Mouse (Mus musculus) heart, embryonic 12.5 days (tissue): Measurements from ENCODE around the gene Kcnc1. TPM values are rescaled to one million over a fixed set of nuclear protein-coding genes. Genes with fewer than 3 reads are reported as not detected.
A peak's percentile ranks its signal among the peaks of the same experiment; 100 is the strongest.

Experiments
- ATAC-seq: fragments of 200-750 bp; cut with Nextera tagmentation; 2 replicates; pipeline ENCODE4 v1.8.0; 2017; ENCODE audit warnings: moderate TSS enrichment, moderate library complexity; ENCODE audit not compliant: insufficient number of reproducible peaks, low FRiP score
- H3K27ac ChIP-seq: fragments of 300-500 bp; sonication (generic); 2 replicates; pipeline ENCODE4 v1.5.1; 2016; ENCODE audit warnings: mild to moderate bottlenecking, moderate library complexity; ENCODE audit not compliant: poor library complexity, severe bottlenecking
- H3K27me3 ChIP-seq: fragments of 300-500 bp; sonication (generic); replicated peaks from 2 replicates; pipeline ENCODE4 v1.6.1; 2016; ENCODE audit warnings: mild to moderate bottlenecking, moderate library complexity
- H3K36me3 ChIP-seq: fragments of 300-500 bp; sonication (generic); 2 replicates; pipeline ENCODE4 v1.6.1; 2016; ENCODE audit warnings: mild to moderate bottlenecking, moderate library complexity
- H3K4me1 ChIP-seq: fragments of 300-500 bp; sonication (generic); replicated peaks from 2 replicates; pipeline ENCODE4 v1.6.1; 2016; ENCODE audit warnings: mild to moderate bottlenecking
- H3K4me2 ChIP-seq: fragments of 300-500 bp; sonication (generic); 2 replicates; pipeline ENCODE4 v1.6.1; 2016; ENCODE audit warnings: mild to moderate bottlenecking, moderate library complexity
- H3K4me3 ChIP-seq: fragments of 300-500 bp; sonication (generic); 2 replicates; pipeline ENCODE4 v1.5.1; 2016; ENCODE audit warnings: mild to moderate bottlenecking
- H3K9ac ChIP-seq: fragments of 300-500 bp; sonication (generic); 2 replicates; pipeline ENCODE4 v1.6.1; 2016; ENCODE audit warnings: mild to moderate bottlenecking, moderate library complexity
- H3K9me3 ChIP-seq: fragments of 300-500 bp; sonication (generic); replicated peaks from 2 replicates; pipeline ENCODE4 v1.6.1; 2016; ENCODE audit warnings: mild to moderate bottlenecking, moderate library complexity
- WGBS: fragments of 180-500 bp; shearing (Covaris S2); methylation state at CpG from one replicate; pipeline ENCODE4 v1.1.7; 2016; 5-methylcytosine and 5-hydroxymethylcytosine counted together
- polyA plus RNA-seq: library from polyadenylated mRNA; unstranded; fragments of >200 nt; fragmentation: Nextera tagmentation; extraction: Ambion mirVana; gene quantifications from 2 replicates; pipeline ENCODE4 v1.2.1, GENCODE M21; 2016

Gene Kcnc1
- polyA plus RNA-seq, result 0.23 TPM in 1 of 2 replicates, not detected in the other

DNA sequence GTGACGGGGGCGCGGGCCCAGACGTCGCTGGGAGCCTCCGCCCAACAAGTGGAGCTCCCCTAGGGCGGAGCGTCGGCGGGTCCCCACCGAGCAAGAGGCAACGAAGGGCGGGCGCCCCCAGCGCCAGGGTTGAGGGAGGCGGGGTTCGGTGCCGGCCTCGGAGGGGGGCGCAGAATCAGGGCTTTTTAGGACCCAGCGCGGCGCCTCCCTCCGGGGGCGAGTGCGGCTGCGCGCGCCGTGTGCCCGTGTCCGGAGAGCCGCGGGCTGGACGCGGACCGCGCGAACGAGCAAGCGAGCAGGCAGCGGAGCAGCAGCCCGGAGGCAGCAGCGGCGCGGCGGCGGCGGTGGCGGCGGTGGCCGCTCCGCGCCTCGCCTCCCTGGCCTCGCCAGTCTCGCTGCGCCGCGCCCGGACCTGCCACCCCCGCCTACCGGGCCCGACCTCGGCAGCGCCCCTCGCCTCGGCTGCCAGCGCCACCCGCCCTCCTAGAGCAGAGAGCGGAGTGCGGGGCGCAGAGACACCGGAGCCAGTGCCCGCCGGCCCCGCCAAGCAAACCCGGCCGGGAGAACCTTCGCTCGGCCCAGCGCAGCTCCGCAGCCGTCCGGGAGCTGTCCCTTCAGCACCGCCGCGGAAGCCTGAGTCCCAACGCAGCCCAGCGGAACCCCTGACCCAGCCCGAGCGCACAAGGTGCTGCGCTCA, at the start of gene Kcnc1:
TSS of gene Kcnc1 (plus strand) at position 267 of the 697 bp plus-strand sequence.
- under 1% methylated on average over 91 of the region's 93 CpGs for WGBS

DNA sequence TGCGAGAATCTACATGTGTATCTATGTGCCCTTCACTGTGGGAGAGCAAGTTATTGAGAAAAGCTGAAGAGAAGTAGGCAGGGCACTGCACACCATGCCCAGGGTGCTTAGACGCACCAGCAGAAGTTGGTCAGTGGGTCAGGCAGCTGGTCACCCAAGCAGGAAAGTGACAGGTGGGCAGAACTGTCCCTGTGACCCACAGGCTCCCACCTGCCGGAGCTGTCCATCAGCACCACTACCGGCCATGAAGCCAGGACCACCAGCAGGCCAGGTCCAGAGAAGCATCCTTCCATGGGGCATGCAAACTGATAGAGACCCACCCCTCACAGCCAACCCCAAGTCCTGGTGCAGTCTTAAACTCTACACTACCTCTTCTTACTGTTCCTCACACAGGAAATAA, 48.6 kb upstream of the Kcnc1 start:
- H3K27me3 ChIP-seq, result peaks cover 61% of the 10 kb centered on the region
- 50% methylated on average over 4 of the region's 4 CpGs for WGBS
- H3K9ac ChIP-seq, result no peak overlapping the region
- no peak for ATAC-seq
- H3K4me1 ChIP-seq, result no peaks in the 10 kb centered on the region
- no peak overlapping the region for H3K4me3 ChIP-seq
- no peaks in the 10 kb centered on the region for H3K36me3 ChIP-seq
- H3K9me3 ChIP-seq, result no peaks in the 10 kb centered on the region
- H3K4me2 ChIP-seq, result no peak overlapping the region
- no peak overlapping the region for H3K27ac ChIP-seq

More for the DNA sequence above, at the start of gene Kcnc1:
- Histone ChIP-seq H3K27ac (no peak within 1 kb of the TSS), H3K9ac (0 out of 2 replicates have a peak within 1 kb of the TSS, but pooled peaks have one; percentile 6), H3K4me2 (peak within 1 kb of the TSS; percentile 96), H3K36me3 (no peaks in the 10 kb centered on the region), H3K27me3 (peaks cover 87% of the 10 kb centered on the region), H3K4me1 (peaks cover 17% of the 10 kb centered on the region), H3K9me3 (no peaks in the 10 kb centered on the region), H3K4me3 (peak within 1 kb of the TSS; percentile 56)
- ATAC-seq, result peak; percentile 71

- no peaks in the 10 kb centered on the region for H3K9me3 ChIP-seq
- H3K36me3 ChIP-seq, result no peaks in the 10 kb centered on the region
- no peak overlapping the region for H3K4me2 ChIP-seq
- no peak overlapping the region for H3K27ac ChIP-seq
- no peak overlapping the region for H3K4me3 ChIP-seq
- no peaks in the 10 kb centered on the region for H3K4me1 ChIP-seq
- no peak for ATAC-seq
- no peak overlapping the region for H3K9ac ChIP-seq
- WGBS, result 8% methylated on average over 27 of the region's 36 CpGs
- H3K27me3 ChIP-seq, result peaks cover 61% of the 10 kb centered on the region
Measured at GRCm38 (mm10) chr7:46348813-46349212, 47.5 kb upstream of the Kcnc1 start.

GRCm38 (mm10) chr7:46350119-46350702, 46.1 kb upstream of the Kcnc1 start:
- WGBS, result 44% methylated on average over 9 of the region's 9 CpGs
- H3K27ac ChIP-seq, result no peak overlapping the region
- ATAC-seq, result no peak
- no peak overlapping the region for H3K4me2 ChIP-seq
- H3K9ac ChIP-seq, result no peak overlapping the region
- H3K27me3 ChIP-seq, result peaks cover 61% of the 10 kb centered on the region
- no peaks in the 10 kb centered on the region for H3K4me1 ChIP-seq
- no peak overlapping the region for H3K4me3 ChIP-seq
- no peaks in the 10 kb centered on the region for H3K36me3 ChIP-seq
- H3K9me3 ChIP-seq, result no peaks in the 10 kb centered on the region

DNA sequence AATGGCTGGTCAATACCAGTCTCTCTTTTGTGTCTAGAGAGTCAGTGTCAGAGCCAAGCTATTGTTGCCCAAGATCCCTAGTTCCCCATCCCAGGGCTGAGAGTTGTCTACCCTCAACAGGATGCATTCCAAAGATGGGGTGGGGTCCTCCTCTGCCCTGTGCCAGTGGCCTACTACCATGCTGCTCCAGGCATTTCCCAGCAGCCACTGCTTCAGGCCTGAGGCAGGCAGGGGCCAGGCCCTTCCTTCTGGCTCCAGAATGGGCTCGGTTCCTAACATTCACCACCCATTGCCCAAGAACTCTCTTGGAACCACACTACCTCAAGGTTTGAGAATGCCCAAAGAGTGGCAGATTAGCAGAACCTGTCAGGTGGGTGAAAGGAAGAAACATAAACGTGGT, 43.5 kb upstream of the Kcnc1 start:
- no peaks in the 10 kb centered on the region for H3K36me3 ChIP-seq
- no peak for ATAC-seq
- H3K9me3 ChIP-seq, result no peaks in the 10 kb centered on the region
- no peak overlapping the region for H3K27ac ChIP-seq
- no peaks in the 10 kb centered on the region for H3K4me1 ChIP-seq
- peaks cover 51% of the 10 kb centered on the region for H3K27me3 ChIP-seq
- no peak overlapping the region for H3K4me3 ChIP-seq
- no peak overlapping the region for H3K4me2 ChIP-seq
- H3K9ac ChIP-seq, result no peak overlapping the region
- 56% methylated on average over 2 of the region's 2 CpGs for WGBS

- Histone ChIP-seq H3K27ac (no peak overlapping the region), H3K36me3 (no peaks in the 10 kb centered on the region), H3K4me2 (no peak overlapping the region), H3K4me3 (no peak overlapping the region), H3K4me1 (no peaks in the 10 kb centered on the region), H3K9ac (no peak overlapping the region), H3K27me3 (peaks cover 46% of the 10 kb centered on the region), H3K9me3 (no peaks in the 10 kb centered on the region)
- no peak for ATAC-seq
- WGBS, result 53% methylated on average over 8 of the region's 8 CpGs
Measured at GRCm38 (mm10) chr7:46353216-46353615, 43.1 kb upstream of the Kcnc1 start.

DNA sequence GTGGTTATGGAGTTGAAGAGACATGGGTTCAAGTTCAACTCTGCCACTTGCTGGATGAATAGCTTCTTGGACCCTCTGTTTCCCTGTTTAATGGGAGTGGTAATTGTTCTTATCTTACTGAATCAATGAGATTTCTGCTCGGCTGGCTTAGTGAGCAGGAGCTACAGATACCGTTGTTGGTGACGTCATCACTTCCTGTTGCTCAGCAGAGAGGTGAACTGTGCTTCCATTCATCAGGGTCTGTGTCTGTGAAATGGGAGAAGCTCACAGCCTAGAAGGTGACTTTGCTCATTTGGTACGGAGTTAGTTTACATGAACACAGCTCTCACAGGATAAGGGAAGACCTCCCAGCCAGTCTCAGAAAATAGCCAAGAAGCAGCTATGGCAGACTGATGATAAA, 42.4 kb upstream of the Kcnc1 start:
- Histone ChIP-seq H3K9ac (no peak overlapping the region), H3K4me1 (no peaks in the 10 kb centered on the region), H3K36me3 (no peaks in the 10 kb centered on the region), H3K27ac (no peak overlapping the region), H3K4me2 (no peak overlapping the region), H3K4me3 (no peak overlapping the region), H3K27me3 (peaks cover 39% of the 10 kb centered on the region), H3K9me3 (no peaks in the 10 kb centered on the region)
- 42% methylated on average over 4 of the region's 4 CpGs for WGBS
- ATAC-seq, result no peak

- Histone ChIP-seq H3K27ac (no peak overlapping the region), H3K36me3 (no peaks in the 10 kb centered on the region), H3K27me3 (peaks cover 31% of the 10 kb centered on the region), H3K9me3 (no peaks in the 10 kb centered on the region), H3K4me3 (no peak overlapping the region), H3K4me1 (peaks cover 8% of the 10 kb centered on the region), H3K4me2 (no peak overlapping the region), H3K9ac (no peak overlapping the region)
- no peak for ATAC-seq
Measured at GRCm38 (mm10) chr7:46361776-46362175, 34.5 kb upstream of the Kcnc1 start.

DNA sequence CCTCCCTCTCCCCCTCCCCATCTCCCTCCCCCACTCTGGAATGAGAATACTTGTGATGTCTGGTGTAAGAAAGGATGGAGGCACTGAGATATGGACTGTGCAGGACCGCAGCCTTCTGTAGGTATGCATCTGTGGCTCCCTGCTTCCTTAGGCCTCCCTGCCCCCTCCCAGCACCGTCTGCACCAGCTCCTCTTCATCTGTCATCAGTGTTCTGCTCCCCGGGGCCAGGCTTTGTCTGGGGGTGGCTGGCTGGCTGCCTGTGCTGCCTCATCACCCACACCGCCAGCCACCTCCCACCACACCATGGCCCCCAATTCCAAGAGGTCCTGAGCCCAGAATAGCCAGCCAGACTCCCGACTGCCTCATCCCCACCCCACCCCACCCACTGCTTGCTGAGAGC, 32.1 kb upstream of the Kcnc1 start:
- Histone ChIP-seq H3K27me3 (peaks cover 49% of the 10 kb centered on the region), H3K4me3 (no peak overlapping the region), H3K4me1 (peaks cover 8% of the 10 kb centered on the region), H3K9me3 (no peaks in the 10 kb centered on the region), H3K9ac (no peak overlapping the region), H3K27ac (no peak overlapping the region), H3K36me3 (no peaks in the 10 kb centered on the region), H3K4me2 (no peak overlapping the region)
- no peak for ATAC-seq
- 34% methylated on average over 5 of the region's 5 CpGs for WGBS

DNA sequence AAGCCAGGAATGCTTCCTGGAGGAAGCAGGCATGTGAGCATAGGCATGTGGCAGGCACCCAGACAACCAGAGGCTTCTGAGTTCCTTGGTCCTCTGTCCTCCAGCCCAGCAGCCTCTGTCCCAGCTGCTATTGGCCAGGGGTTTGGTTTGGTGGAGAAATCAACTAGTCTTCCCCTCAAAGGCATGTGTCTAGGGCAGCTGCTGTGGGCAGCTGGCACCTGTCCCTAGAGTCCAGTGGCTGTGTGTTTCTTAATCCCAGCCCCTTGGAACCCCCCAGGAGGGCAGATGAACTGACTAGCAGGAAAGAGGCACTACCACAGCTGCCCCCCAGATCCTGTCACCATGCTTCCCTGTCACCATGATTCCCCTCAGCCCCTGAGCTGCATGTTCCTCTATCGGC, 30.5 kb upstream of the Kcnc1 start:
- peaks cover 8% of the 10 kb centered on the region for H3K4me1 ChIP-seq
- no peak overlapping the region for H3K4me3 ChIP-seq
- H3K4me2 ChIP-seq, result no peak overlapping the region
- no peak for ATAC-seq
- H3K27me3 ChIP-seq, result peaks cover 65% of the 10 kb centered on the region
- H3K9me3 ChIP-seq, result no peaks in the 10 kb centered on the region
- no peaks in the 10 kb centered on the region for H3K36me3 ChIP-seq
- no peak overlapping the region for H3K9ac ChIP-seq
- 85% methylated on average over 1 of the region's 1 CpGs for WGBS
- H3K27ac ChIP-seq, result no peak overlapping the region

DNA sequence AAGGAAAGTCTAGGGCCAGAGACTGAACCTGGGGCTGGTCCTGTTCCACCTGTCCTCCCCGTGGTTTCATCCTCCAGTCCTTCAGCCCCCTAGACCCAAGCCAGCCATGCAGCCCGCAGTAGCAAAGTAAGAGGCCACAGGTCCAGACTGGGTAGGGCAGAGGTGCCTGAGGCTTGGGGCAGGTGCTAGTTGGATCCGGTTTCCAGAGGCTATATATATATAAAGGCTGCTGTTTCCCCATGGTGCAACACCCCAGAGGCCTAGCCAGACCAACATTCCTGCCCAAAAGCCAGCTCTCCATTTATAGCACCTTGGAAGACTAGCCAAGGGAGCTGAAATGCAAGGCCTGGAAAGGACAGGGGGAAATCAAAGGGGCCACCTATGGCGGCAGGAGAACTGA, 25.2 kb upstream of the Kcnc1 start:
- Histone ChIP-seq H3K9ac (no peak overlapping the region), H3K36me3 (no peaks in the 10 kb centered on the region), H3K27ac (no peak overlapping the region), H3K9me3 (no peaks in the 10 kb centered on the region), H3K4me3 (no peak overlapping the region), H3K4me1 (no peaks in the 10 kb centered on the region), H3K4me2 (no peak overlapping the region), H3K27me3 (peaks cover 91% of the 10 kb centered on the region)
- WGBS, result 56% methylated on average over 4 of the region's 4 CpGs
- ATAC-seq, result no peak
